Mouse (Mus musculus): Measurements from ENCODE around the gene Zfp280b. TPM values are rescaled to one million over a fixed set of nuclear protein-coding genes. Genes with fewer than 3 reads are reported as not detected.
A peak's percentile ranks its signal among the peaks of the same experiment; 100 is the strongest.
"Not testable (repeated sequence)": the region's sequence is repeated elsewhere in the genome, so short reads cannot be mapped to it uniquely, and the experiment has no call there.

Gene Zfp280b
- polyA plus RNA-seq, 3 experiments from 2014 or later: 9.6 to 10.3 (median 9.9) TPM

DNA sequence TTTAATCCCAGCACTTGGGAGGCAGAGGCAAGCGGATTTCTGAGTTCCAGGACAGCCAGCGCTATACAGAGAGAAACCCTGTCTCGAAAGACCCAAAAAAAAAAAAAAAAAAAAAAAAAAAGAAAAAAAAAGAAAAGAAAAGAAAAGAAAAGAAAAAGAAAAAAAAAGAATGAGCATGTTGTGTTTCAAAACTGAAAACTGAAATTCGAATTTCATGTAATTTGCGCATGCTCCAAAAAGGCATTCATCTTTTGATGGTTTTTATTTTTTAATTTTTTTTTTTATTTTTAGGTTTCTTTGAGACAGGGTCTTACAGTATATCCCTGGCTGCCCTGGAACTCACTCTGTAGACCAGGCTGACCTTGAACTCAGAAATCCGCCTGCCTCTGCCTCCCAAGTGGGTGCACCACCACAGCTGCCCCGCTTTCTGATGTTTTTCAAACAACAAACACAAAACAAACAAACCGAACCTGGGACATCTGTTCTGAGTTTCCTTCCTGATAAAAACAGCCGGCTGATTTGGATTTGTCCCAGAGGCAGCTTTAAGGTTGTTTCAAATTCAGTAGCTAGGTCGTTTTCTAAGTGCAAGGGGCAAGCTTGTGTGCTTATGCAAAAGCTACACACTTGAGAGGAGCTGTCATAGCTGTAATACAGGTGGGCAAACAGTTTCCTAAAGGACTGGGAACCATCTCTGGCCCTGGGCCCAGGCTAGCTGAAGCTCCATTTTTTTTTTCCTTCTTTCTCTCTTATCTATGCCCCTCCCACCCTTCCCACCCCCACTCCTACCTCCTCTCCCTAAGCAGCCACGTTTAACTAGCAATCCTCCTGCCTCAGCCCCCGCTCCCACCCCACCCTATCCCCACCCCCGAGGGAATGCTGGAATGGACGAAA, 694 bp upstream of the Zfp280b start:
- ATAC-seq: no peak

DNA sequence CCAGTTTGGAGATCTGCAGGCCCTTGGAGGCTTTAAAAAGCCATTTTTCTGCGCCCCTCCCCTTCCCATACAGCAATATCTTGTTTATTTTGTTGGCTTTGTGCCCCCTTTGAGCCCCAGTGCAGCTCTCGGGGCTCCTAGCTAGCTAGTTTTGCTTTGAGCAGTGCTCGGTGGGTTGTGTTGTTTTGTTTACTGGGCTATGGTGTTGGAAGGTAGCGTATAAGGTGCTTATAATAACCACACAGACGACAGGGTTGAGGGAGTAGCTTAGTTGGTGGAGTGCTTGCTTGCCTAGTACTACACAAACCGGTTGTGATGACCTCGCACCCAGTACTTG, 637 bp downstream of the Zfp280b start:
- peak; percentile 9 for ATAC-seq

GRCm38 (mm10) chr10:76034001-76034600, 1.7 kb downstream of the Zfp280b start:
- peak; percentile 18 for ATAC-seq

GRCm38 (mm10) chr10:76035277-76035676, 2.8 kb downstream of the Zfp280b start:
- no peak for ATAC-seq

GRCm38 (mm10) chr10:76036962-76037361, 4.5 kb downstream of the Zfp280b start:
- ATAC-seq: no peak

DNA sequence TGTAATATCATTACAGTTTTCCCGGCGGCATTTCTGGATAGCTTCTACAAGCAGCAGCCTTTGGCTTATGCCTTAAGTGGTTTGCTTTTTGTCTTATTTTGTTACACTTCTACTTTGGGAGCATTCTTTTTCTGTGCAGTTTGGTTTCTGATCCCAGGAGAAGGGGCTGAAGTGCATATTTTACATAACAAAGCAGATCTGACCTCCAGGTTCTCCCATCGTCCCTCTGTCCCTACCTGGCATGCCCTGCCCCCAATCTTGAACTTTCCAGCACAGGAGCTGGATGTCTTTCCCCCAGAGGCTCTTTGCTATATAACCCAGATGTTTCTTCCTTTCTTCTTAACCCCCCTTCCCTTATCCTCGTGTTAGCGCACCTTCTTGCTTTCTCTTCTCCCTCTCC, 12.9 kb downstream of the Zfp280b start:
- ATAC-seq: no peak

- no peak for ATAC-seq
These were observed 14.3 kb downstream of the Zfp280b start for GRCm38 (mm10) chr10:76046754-76047153.

GRCm38 (mm10) chr10:76047182-76047869, 14.9 kb downstream of the Zfp280b start:
- ATAC-seq: no peak

DNA sequence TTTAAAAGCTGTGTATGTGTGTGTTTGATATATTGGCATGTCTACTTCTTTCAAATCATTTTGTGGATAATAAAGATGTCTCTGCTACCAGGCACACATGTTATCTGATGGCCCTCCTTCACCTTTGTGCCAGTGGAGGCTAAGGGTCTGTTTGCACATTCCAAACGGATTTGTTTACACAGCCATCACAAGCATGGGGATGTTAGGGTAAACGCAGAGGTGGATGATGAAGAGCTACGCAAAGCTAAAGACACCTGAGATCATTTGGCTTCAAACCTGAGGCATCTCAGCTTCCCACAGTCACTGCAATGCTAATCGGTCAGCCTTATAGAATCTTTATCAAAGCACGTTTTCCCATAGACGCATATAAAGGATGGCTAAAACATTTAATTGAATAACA, 16.5 kb downstream of the Zfp280b start:
- no peak for ATAC-seq

- no peak for ATAC-seq
These were observed 19.4 kb downstream of the Zfp280b start for GRCm38 (mm10) chr10:76051860-76052259.

- ATAC-seq: no peak
These were observed 30.0 kb downstream of the Zfp280b start for GRCm38 (mm10) chr10:76062439-76062838.

DNA sequence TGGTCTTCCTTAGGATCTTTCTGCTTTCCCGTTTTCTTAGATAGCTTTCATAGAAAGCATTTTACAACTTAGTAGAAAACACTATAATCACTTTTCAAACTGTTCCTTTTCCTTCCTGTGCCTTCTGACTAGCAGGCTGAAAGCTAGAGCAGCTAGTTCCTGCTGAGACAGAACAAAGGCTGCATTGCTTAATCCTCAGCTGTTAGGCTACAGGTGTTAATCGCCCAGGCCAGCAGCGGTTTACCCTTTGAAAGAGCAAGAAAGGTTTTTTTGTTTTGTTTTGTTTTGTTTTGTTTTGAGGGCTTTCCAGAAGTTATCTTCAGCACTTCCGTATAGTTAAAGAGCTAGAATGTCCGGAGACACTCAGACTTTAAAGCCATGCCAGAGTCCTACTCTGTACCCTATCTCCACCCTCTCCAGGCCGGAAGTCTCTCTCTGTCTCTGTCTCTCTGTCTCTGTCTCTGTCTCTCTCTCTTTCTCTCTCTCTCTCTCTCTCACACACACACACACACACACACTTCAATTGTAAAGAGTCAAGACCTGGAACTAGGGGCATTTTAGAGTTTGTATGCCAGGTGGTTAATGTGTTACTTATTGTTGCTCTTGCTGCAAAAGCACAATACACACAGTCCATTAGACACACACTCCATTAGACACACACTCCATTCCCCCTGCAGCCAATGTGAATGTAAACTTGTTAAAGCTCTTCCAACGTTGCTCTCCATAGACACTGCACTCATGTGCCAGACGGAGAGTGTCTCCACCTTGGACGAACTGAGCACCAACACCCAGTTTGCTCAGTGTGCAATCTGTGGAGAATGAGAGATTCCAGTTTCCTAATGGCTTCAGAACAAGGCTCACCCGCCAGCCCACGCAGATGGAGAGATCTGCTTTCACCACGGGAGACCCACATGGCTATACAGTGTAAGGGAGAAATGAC, 35.5 kb downstream of the Zfp280b start:
- no peak for ATAC-seq

DNA sequence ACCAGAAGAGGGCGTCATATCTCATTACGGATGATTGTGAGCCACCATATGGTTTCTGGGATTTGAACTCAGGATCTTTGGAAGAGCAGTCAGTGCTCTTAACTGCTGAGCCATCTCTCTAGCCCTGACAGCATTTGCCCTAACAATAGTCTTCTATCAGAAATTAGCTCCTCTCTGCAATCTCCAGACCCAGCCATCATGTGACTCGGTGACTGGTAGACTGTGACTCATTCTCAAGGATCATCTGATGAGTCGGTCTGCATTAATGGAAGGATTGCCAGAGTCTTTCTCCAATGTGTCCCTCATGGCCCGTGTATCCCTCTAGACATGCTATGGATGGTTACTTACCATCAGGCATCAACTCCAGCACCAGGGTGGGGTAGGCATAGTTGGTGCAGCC, 39.6 kb downstream of the Zfp280b start:
- not testable (repeated sequence) for ATAC-seq

- ATAC-seq: not testable (repeated sequence)
These were observed 44.6 kb downstream of the Zfp280b start for GRCm38 (mm10) chr10:76077008-76077407.

Other genes with a start within 250 kb of the Zfp280b start
- gene Gstt1, start 234.1 kb upstream of the Zfp280b start, polyA plus RNA-seq (2017; shearing (Covaris generic)): 1 to 10 TPM; 1.7 to 3.6 (median 2.2) TPM
- gene Gstt4, start 210.1 kb upstream of the Zfp280b start, polyA plus RNA-seq (2017; shearing (Covaris generic)): not detected
- gene Gstt2, start 195.2 kb upstream of the Zfp280b start, polyA plus RNA-seq (2017; shearing (Covaris generic)): 10 to 100 TPM; 52.2 to 69.9 (median 64.5) TPM
- gene Mif, start 172.4 kb upstream of the Zfp280b start, polyA plus RNA-seq (2017; shearing (Covaris generic)): 100 to 1,000 TPM; 423 to 560 (median 495) TPM
- gene Derl3, start 139.2 kb upstream of the Zfp280b start, polyA plus RNA-seq (2017; shearing (Covaris generic)): 1 to 10 TPM in 1 of 3 experiments, under 1 TPM in 2; 0.39 to 3.3 (median 0.73) TPM
- 100 to 1,000 TPM in 2 of 3 experiments, 10 to 100 TPM in 1; 89.2 to 126 (median 106) TPM for gene Smarcb1, start 111.0 kb upstream of the Zfp280b start, polyA plus RNA-seq (2017; shearing (Covaris generic))
- 10 to 100 TPM in 2 of 3 experiments, 1 to 10 TPM in 1; 5.3 to 15.4 (median 11.3) TPM for gene Chchd10, start 99.5 kb upstream of the Zfp280b start, polyA plus RNA-seq (2017; shearing (Covaris generic))
- gene Mmp11, start 96.2 kb upstream of the Zfp280b start, polyA plus RNA-seq (2017; shearing (Covaris generic)): 1 to 10 TPM in 2 of 3 experiments, under 1 TPM in 1; 0.91 to 7.7 (median 4.4) TPM
- not detected for gene Gm867, start 92.0 kb upstream of the Zfp280b start, polyA plus RNA-seq (2017; shearing (Covaris generic))
- under 1 TPM in 1 of 3 experiments, not detected in 2; 0.99 TPM for gene Vpreb3, start 89.6 kb upstream of the Zfp280b start, polyA plus RNA-seq (2017; shearing (Covaris generic))
- 1 to 10 TPM in 1 of 3 experiments, under 1 TPM in 2; 0.30 to 1.7 (median 0.58) TPM for gene Gm5134, start 78.1 kb upstream of the Zfp280b start, polyA plus RNA-seq (2017; shearing (Covaris generic))
- gene Slc5a4b, start 78.3 kb downstream of the Zfp280b start, polyA plus RNA-seq (2017; shearing (Covaris generic)): not detected
- gene Slc5a4a, start 114.8 kb downstream of the Zfp280b start, polyA plus RNA-seq (2017; shearing (Covaris generic)): not detected
- 10 to 100 TPM; 19.2 to 41.4 (median 37.6) TPM for gene Prmt2, start 205.2 kb downstream of the Zfp280b start, polyA plus RNA-seq (2017; shearing (Covaris generic))
- not detected for gene S100b, start 221.2 kb downstream of the Zfp280b start, polyA plus RNA-seq (2017; shearing (Covaris generic))